Mouse (Mus musculus) gonadal fat pad, adult 2 months (tissue): ENCODE results near the gene Car14. TPM values are rescaled to one million over a fixed set of nuclear protein-coding genes. Genes with fewer than 3 reads are reported as not detected.

Experiments
- DNase-seq: peaks from one replicate; pipeline ENCODE4 v3.0.0-alpha.2; 2012; ENCODE audit warnings: low read depth
- polyA plus RNA-seq: library from polyadenylated mRNA; depleted of rRNA; stranded (reverse); fragments of >200 nt; gene quantifications from 2 replicates; pipeline ENCODE4 v1.2.3, GENCODE M21; 2012; rRNA removed

The Car14 gene
- polyA plus RNA-seq, 1 experiment: 12.9 TPM

DNA sequence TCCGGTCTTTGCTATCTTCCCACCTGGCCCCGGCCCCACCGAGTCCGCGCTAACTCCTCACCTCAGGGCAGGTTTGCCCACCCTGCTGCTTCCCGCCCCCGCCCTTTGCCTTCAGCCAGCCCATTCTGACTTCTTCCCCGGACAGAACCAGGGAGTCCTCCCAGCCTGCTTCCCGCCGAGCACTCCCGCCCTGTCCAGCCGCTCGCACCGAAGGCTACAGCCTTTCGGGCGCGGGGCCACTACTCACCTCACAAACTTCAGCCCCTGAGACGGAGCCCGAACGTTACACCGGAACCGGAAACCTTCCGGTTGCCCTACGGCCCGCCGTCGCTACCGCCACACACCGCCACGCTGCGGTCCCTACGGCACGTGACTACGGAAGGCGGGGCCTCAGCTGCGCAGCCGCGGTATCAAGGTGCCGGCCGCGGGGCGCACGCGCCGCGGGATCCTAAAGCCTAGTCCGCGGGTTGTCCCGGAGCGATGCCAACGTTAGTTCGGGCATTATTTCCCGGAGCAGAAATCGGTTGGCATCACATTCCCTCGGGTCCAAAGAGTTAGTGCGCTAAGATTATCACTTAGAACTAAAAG, 48.9 kb downstream of the Car14 start, which contains the start of gene Prpf3:
Prpf3 (minus strand) TSS at position 384 of the 588 bp plus-strand sequence.
- DNase-seq: no peak

DNA sequence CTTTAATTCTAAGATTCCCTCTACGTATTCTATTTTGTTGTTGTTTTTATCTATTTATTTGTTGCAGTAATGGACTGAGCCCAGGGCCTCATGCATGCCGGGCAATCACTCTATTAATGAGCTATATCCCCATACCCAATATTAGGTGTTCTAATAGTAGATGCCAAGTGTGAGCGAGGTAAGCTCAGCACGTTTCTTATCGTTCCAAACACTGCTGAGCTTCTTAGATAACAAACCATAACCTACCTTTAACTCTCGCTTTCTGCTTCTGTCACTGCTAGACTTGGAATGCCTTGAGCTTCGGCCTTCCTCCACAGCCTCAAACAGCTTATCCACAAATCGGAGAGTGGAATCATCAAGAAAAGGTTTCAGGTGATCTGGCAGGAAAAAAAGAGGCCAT, 53.2 kb downstream of the Car14 start:
- DNase-seq: no peak

DNA sequence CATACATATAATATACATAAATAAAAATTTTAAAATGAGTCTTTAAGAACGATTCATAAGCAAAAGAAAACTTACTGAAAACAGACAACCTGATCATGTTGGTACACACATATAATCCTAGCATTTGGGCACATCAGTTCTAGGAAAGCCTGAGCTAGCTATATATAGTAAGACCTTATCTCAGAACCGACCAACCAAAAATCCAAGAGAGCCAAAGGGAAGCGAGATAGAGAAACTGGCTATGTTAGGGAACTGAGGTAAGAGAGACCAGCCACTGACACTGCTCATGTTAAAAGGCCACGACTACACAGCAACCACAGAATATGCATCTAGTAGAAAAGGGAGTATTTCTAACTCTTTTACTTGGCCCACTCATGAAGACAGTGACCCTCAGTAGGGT, 53.9 kb downstream of the Car14 start:
- DNase-seq: no peak

Other genes with a start within 250 kb of the Car14 start
- 27.3 and 42.5 TPM in 2 replicates for gene Mcl1, start 245.9 kb downstream of the Car14 start, polyA plus RNA-seq
- 12.5 and 15.3 TPM in 2 replicates for gene Adamtsl4, start 216.8 kb downstream of the Car14 start, polyA plus RNA-seq
- 504 and 611 TPM in 2 replicates for gene Ecm1, start 165.1 kb downstream of the Car14 start, polyA plus RNA-seq
- gene Tars2, start 144.5 kb downstream of the Car14 start, polyA plus RNA-seq: 25.2 and 31.4 TPM in 2 replicates
- gene Rprd2, start 85.8 kb downstream of the Car14 start, polyA plus RNA-seq: 11.1 and 16.2 TPM in 2 replicates
- gene Prpf3, start 48.8 kb downstream of the Car14 start, polyA plus RNA-seq: 9.9 and 11.6 TPM in 2 replicates
- gene Mrps21, start 33.2 kb downstream of the Car14 start, polyA plus RNA-seq: 87.1 and 129 TPM in 2 replicates
- 8.7 and 9.0 TPM in 2 replicates for gene Ciart, start 22.4 kb downstream of the Car14 start, polyA plus RNA-seq
- gene BC028528, start 12.7 kb downstream of the Car14 start, polyA plus RNA-seq: 9.5 and 14.8 TPM in 2 replicates
- 125 and 127 TPM in 2 replicates for gene Aph1a, start 10.7 kb downstream of the Car14 start, polyA plus RNA-seq
- gene Anp32e, start 24.6 kb upstream of the Car14 start, polyA plus RNA-seq: 13.1 and 28.1 TPM in 2 replicates
- gene Plekho1, start 91.3 kb upstream of the Car14 start, polyA plus RNA-seq: 36.6 and 46.3 TPM in 2 replicates
- 11.7 and 12.2 TPM in 2 replicates for gene Vps45, start 153.8 kb upstream of the Car14 start, polyA plus RNA-seq
- gene Otud7b, start 199.8 kb upstream of the Car14 start, polyA plus RNA-seq: 9.8 and 14.9 TPM in 2 replicates